Mouse (Mus musculus): ENCODE data around the gene Napsa.

Napsa gene

GRCm38 (mm10) chr7:44538756-44539624 is 33.2 kb upstream of the Napsa start:
- DNase-seq (ENCODE audit: low spot score in 2 of 2), result no peak

GRCm38 (mm10) chr7:44542555-44542954 is 29.6 kb upstream of the Napsa start:
- no peak for DNase-seq (ENCODE audit: low spot score in 2 of 2)

- DNase-seq (ENCODE audit: low spot score in 2 of 2), result no peak
These were observed 29.1 kb upstream of the Napsa start for GRCm38 (mm10) chr7:44543071-44543470.

GRCm38 (mm10) chr7:44546274-44546673 is 25.9 kb upstream of the Napsa start:
- DNase-seq (ENCODE audit: low spot score in 2 of 2), result no peak

- no peak for DNase-seq (ENCODE audit: low spot score in 2 of 2)
These were observed 25.1 kb upstream of the Napsa start for GRCm38 (mm10) chr7:44547041-44547440.

- no peak for DNase-seq (ENCODE audit: low spot score in 2 of 2)
These were observed 24.5 kb upstream of the Napsa start for GRCm38 (mm10) chr7:44547725-44548124.

GRCm38 (mm10) chr7:44548497-44549087 is 23.6 kb upstream of the Napsa start, which contains the start of gene Pold1:
Gene Pold1, minus strand, starts transcription at chr7:44548849.
- DNase-seq (ENCODE audit: low spot score in 2 of 2), result peak; percentile 100

- DNase-seq (ENCODE audit: low spot score in 2 of 2), result no peak
These were observed 22.4 kb upstream of the Napsa start for GRCm38 (mm10) chr7:44549621-44550408.

GRCm38 (mm10) chr7:44550409-44550678 is 21.8 kb upstream of the Napsa start:
- DNase-seq (ENCODE audit: low spot score in 2 of 2), result no peak

GRCm38 (mm10) chr7:44551301-44551700 is 20.9 kb upstream of the Napsa start:
- DNase-seq (ENCODE audit: low spot score in 2 of 2), result no peak

- no peak for DNase-seq (ENCODE audit: low spot score in 2 of 2)
These were observed 20.4 kb upstream of the Napsa start for GRCm38 (mm10) chr7:44551731-44552130.

- no peak for DNase-seq (ENCODE audit: low spot score in 2 of 2)
These were observed 19.9 kb upstream of the Napsa start for GRCm38 (mm10) chr7:44552141-44552908.

GRCm38 (mm10) chr7:44553196-44553764 is 18.9 kb upstream of the Napsa start:
- peak; percentile 72 to 88 for DNase-seq (ENCODE audit: low spot score in 2 of 2)

- DNase-seq (ENCODE audit: low spot score in 2 of 2), result peak; percentile 89 to 97
These were observed 18.4 kb upstream of the Napsa start, which contains the start of gene Nr1h2 for GRCm38 (mm10) chr7:44553826-44554225. Gene Nr1h2, minus strand, starts transcription at chr7:44553951.

- no peak for DNase-seq (ENCODE audit: low spot score in 2 of 2)
These were observed 14.6 kb upstream of the Napsa start for GRCm38 (mm10) chr7:44557629-44558028.

- DNase-seq (ENCODE audit: low spot score in 2 of 2), result peak; percentile 68 to 79
These were observed 11.5 kb upstream of the Napsa start for GRCm38 (mm10) chr7:44560435-44561400.

GRCm38 (mm10) chr7:44563284-44563683 is 8.9 kb upstream of the Napsa start:
- DNase-seq (ENCODE audit: low spot score in 2 of 2), result no peak

- DNase-seq (ENCODE audit: low spot score in 2 of 2), result no peak
These were observed 7.7 kb upstream of the Napsa start for GRCm38 (mm10) chr7:44564486-44564885.

GRCm38 (mm10) chr7:44565414-44565813 is 6.8 kb upstream of the Napsa start:
- no peak for DNase-seq (ENCODE audit: low spot score in 2 of 2)

- DNase-seq (ENCODE audit: low spot score in 2 of 2), result no peak
These were observed 3.4 kb upstream of the Napsa start for GRCm38 (mm10) chr7:44568803-44569202.
